Mouse (Mus musculus): Measurements from ENCODE around the gene Hras.

DNA sequence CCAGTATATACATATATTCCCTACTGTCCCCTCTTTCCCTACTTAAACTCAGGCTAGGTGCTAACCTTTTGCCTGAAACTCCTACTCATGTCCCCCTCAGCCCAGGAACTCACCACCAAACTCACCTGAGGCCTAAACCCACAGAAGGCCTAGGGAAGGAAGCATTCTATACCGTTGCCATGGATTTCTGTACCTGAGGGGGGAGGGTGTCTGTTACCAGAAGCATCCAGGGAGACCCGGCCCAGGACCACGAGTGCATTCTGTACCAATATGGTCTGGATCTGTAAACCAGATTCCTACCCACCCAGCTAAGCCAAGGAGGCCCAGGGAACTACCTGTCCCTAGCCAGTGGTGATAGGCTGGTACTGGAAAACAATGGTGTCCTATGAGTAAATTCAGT is 20.5 kb upstream of the Hras start:
- TF ChIP-seq CTCF (IDR thresholded peaks at IDR 0.05; ENCODE audit: low read depth) = no peak
- TF ChIP-seq EP300 (IDR thresholded peaks at IDR 0.05; ENCODE audit: low read depth) = no peak

All from liver, embryonic 14.5 days (tissue).